Mouse (Mus musculus) limb, embryonic 12.5 days (tissue): ENCODE measurements around the gene Zfp229. TPM values are rescaled to one million over a fixed set of nuclear protein-coding genes. Genes with fewer than 3 reads are reported as not detected.
A peak's percentile ranks its signal among the peaks of the same experiment; 100 is the strongest.
"Not testable (repeated sequence)": the region's sequence is repeated elsewhere in the genome, so short reads cannot be mapped to it uniquely, and the experiment has no call there.

Experiments
- ATAC-seq: fragments of 200-750 bp; cut with Nextera tagmentation; 2 replicates; pipeline ENCODE4 v1.8.0; 2017; ENCODE audit warnings: low read depth, moderate TSS enrichment; ENCODE audit not compliant: insufficient number of reproducible peaks, insufficient read depth, low FRiP score, low TSS enrichment
- H3K27ac ChIP-seq: fragments of 300-500 bp; sonication (generic); 2 replicates; pipeline ENCODE4 v1.5.1; 2016; ENCODE audit warnings: mild to moderate bottlenecking, moderate library complexity
- H3K27me3 ChIP-seq: fragments of 300-500 bp; sonication (generic); 2 replicates; pipeline ENCODE4 v1.6.1; 2016; ENCODE audit warnings: mild to moderate bottlenecking, moderate library complexity
- H3K36me3 ChIP-seq: fragments of 300-500 bp; sonication (generic); 2 replicates; pipeline ENCODE4 v1.6.1; 2016; ENCODE audit warnings: mild to moderate bottlenecking, moderate library complexity
- H3K4me1 ChIP-seq: fragments of 300-500 bp; sonication (generic); replicated peaks from 2 replicates; pipeline ENCODE4 v1.6.1; 2016
- H3K4me2 ChIP-seq: fragments of 300-500 bp; sonication (generic); 2 replicates; pipeline ENCODE4 v1.6.1; 2016; ENCODE audit warnings: mild to moderate bottlenecking, moderate library complexity
- H3K4me3 ChIP-seq: fragments of 300-500 bp; sonication (generic); replicated peaks from 2 replicates; pipeline ENCODE4 v1.5.1; 2016; ENCODE audit warnings: mild to moderate bottlenecking
- H3K9ac ChIP-seq: fragments of 300-500 bp; sonication (generic); replicated peaks from 2 replicates; pipeline ENCODE4 v1.6.1; 2016; ENCODE audit warnings: mild to moderate bottlenecking, moderate library complexity
- H3K9me3 ChIP-seq: fragments of 300-500 bp; sonication (generic); 2 replicates; pipeline ENCODE4 v1.6.1; 2016; ENCODE audit warnings: mild to moderate bottlenecking, moderate library complexity
- WGBS: fragments of 180-500 bp; shearing (Covaris S2); methylation state at CpG from one replicate; pipeline ENCODE4 v1.1.7; 2016; 5-methylcytosine and 5-hydroxymethylcytosine counted together
- polyA plus RNA-seq: library from polyadenylated mRNA; unstranded; fragments of >200 nt; fragmentation: Nextera tagmentation; extraction: Ambion mirVana; gene quantifications from 2 replicates; pipeline ENCODE4 v1.2.1, GENCODE M21; 2016

Gene Zfp229
- polyA plus RNA-seq, 1 experiment from 2014 or later = 10.3 TPM

DNA sequence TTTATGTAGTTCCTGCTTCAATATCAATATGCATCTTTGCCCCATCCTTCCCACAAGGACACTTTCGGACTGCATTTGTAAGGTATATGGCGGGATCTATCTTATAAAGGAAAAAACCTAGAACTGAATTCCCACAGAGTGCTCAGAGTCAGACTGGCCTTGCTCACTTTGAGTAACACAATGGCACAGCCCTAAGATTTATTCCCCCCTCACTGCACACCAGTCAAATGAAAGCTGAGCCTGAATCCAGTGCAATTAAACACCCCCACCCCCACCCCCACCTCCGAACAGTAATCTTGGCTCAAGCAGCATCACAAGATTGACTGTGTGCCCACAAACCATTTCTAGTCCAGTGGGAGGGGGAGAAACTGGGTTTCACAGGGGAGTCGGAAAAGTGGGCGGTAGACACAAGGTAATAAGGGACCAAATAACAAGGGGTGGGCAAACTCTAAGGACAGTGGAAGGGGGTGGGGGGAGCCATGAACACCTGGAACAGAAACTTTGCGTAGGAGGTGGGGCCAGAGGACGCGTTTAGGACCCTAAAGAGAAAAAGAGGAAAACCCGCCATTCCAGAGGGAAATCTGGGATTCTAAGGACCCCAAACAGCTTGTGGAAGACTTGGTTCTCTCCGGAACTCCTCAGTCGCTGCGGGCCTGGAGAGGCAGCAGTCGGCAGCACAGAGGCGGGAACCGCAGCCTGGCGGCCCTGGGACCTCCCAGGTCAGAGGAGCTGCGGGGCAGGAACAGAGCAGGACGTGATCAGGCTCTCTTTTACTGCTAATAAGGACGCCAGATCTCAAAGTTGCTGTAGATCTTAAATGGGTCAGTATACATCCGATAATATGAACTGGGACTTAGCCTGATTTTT lies 23.0 kb downstream of the Zfp229 start:
- ATAC-seq = no peak
- H3K4me1 ChIP-seq = peaks cover 7% of the 10 kb centered on the region; the same call in 1 of the 2 replicates
- no peaks in the 10 kb centered on the region for H3K36me3 ChIP-seq
- H3K4me2 ChIP-seq = peak overlapping the region; percentile 65
- 12% methylated on average over 20 of the region's 20 CpGs for WGBS
- H3K4me3 ChIP-seq = peak overlapping the region; percentile 41
- H3K9me3 ChIP-seq = no peaks in the 10 kb centered on the region
- peaks cover 4% of the 10 kb centered on the region; the same call in 1 of the 2 replicates for H3K27me3 ChIP-seq
- peak overlapping the region; percentile 56 for H3K9ac ChIP-seq
- no peak overlapping the region for H3K27ac ChIP-seq

GRCm38 (mm10) chr17:21770336-21770735 lies 39.7 kb downstream of the Zfp229 start:
- Histone ChIP-seq H3K27ac (no peak overlapping the region), H3K36me3 (no peaks in the 10 kb centered on the region), H3K9me3 (no peaks in the 10 kb centered on the region; the same call in 1 of the 2 replicates), H3K27me3 (no peaks in the 10 kb centered on the region), H3K9ac (no peak overlapping the region), H3K4me2 (no peak overlapping the region), H3K4me1 (no peaks in the 10 kb centered on the region), H3K4me3 (no peak overlapping the region)
- no peak for ATAC-seq
- WGBS = 89% methylated on average over 2 of the region's 2 CpGs

- no peaks in the 10 kb centered on the region for H3K4me1 ChIP-seq
- H3K27ac ChIP-seq = no peak overlapping the region
- WGBS = 77% methylated on average over 4 of the region's 4 CpGs
- H3K9ac ChIP-seq = no peak overlapping the region
- ATAC-seq = no peak
- no peaks in the 10 kb centered on the region for H3K36me3 ChIP-seq
- no peak overlapping the region for H3K4me2 ChIP-seq
- no peaks in the 10 kb centered on the region for H3K27me3 ChIP-seq
- H3K9me3 ChIP-seq = no peaks in the 10 kb centered on the region
- no peak overlapping the region for H3K4me3 ChIP-seq
Measured at GRCm38 (mm10) chr17:21792256-21792655, 61.7 kb downstream of the Zfp229 start.

GRCm38 (mm10) chr17:21801373-21801772 lies 70.8 kb downstream of the Zfp229 start:
- WGBS = 46% methylated on average over 19 of the region's 19 CpGs
- H3K27me3 ChIP-seq, H3K36me3 ChIP-seq, H3K9ac ChIP-seq, ATAC-seq, H3K9me3 ChIP-seq, H3K4me3 ChIP-seq, H3K4me1 ChIP-seq, H3K4me2 ChIP-seq, H3K27ac ChIP-seq: not testable (repeated sequence)

Other genes starting within 250 kb of the Zfp229 start
- 9.6 TPM in 2 replicates for gene Zfp53, start 241.8 kb upstream of the Zfp229 start, polyA plus RNA-seq
- gene Zfp52, start 195.3 kb upstream of the Zfp229 start, polyA plus RNA-seq = 3.2 and 4.0 TPM in 2 replicates
- gene Zfp948, start 163.8 kb upstream of the Zfp229 start, polyA plus RNA-seq = 12.2 and 13.5 TPM in 2 replicates
- gene Zfp983, start 80.2 kb upstream of the Zfp229 start, polyA plus RNA-seq = 5.2 and 7.1 TPM in 2 replicates
- gene Gm10226, start 38.9 kb upstream of the Zfp229 start, polyA plus RNA-seq = 7.6 and 9.0 TPM in 2 replicates
- gene Zfp760, start 23.1 kb upstream of the Zfp229 start, polyA plus RNA-seq = 18.9 and 20.5 TPM in 2 replicates
- gene Zfp820, start 115.0 kb downstream of the Zfp229 start, polyA plus RNA-seq = 7.9 and 8.1 TPM in 2 replicates
- 8.1 and 9.1 TPM in 2 replicates for gene Zfp995, start 179.1 kb downstream of the Zfp229 start, polyA plus RNA-seq
- gene Zfp942, start 231.7 kb downstream of the Zfp229 start, polyA plus RNA-seq = 27.3 and 28.4 TPM in 2 replicates
- gene Zfp943, start 231.8 kb downstream of the Zfp229 start, polyA plus RNA-seq = 19.5 and 21.1 TPM in 2 replicates